Mouse (Mus musculus) urinary bladder, postnatal 25 days (tissue): Measurements from ENCODE around the gene Tspan32.

Experiments
- DNase-seq: peaks from one replicate; pipeline ENCODE4 v3.0.0; 2022; ENCODE audit warnings: low spot score

The Tspan32 gene

GRCm38 (mm10) chr7:143033581-143033980 is 28.7 kb downstream of the Tspan32 start:
- no peak for DNase-seq

- no peak for DNase-seq
Observed at GRCm38 (mm10) chr7:143034112-143034511, 29.3 kb downstream of the Tspan32 start.

GRCm38 (mm10) chr7:143034519-143035450 is 29.9 kb downstream of the Tspan32 start:
- DNase-seq = no peak

- DNase-seq = no peak
Observed at GRCm38 (mm10) chr7:143036787-143037186, 31.9 kb downstream of the Tspan32 start.

- no peak for DNase-seq
Observed at GRCm38 (mm10) chr7:143037306-143037705, 32.5 kb downstream of the Tspan32 start.

- DNase-seq = no peak
Observed at GRCm38 (mm10) chr7:143038174-143038931, 33.5 kb downstream of the Tspan32 start.

- no peak for DNase-seq
Observed at GRCm38 (mm10) chr7:143040561-143040960, 35.7 kb downstream of the Tspan32 start.

- DNase-seq = no peak
Observed at GRCm38 (mm10) chr7:143041138-143041822, 36.4 kb downstream of the Tspan32 start.

- no peak for DNase-seq
Observed at GRCm38 (mm10) chr7:143042089-143042488, 37.2 kb downstream of the Tspan32 start.

- DNase-seq = no peak
Observed at GRCm38 (mm10) chr7:143042897-143043300, 38.1 kb downstream of the Tspan32 start.

- DNase-seq = no peak
Observed at GRCm38 (mm10) chr7:143044049-143044825, 39.4 kb downstream of the Tspan32 start.

GRCm38 (mm10) chr7:143044826-143045206 is 40.0 kb downstream of the Tspan32 start:
- no peak for DNase-seq

GRCm38 (mm10) chr7:143046358-143046757 is 41.5 kb downstream of the Tspan32 start:
- DNase-seq = no peak

GRCm38 (mm10) chr7:143049331-143049730 is 44.5 kb downstream of the Tspan32 start:
- no peak for DNase-seq

- DNase-seq = no peak
Observed at GRCm38 (mm10) chr7:143049841-143050816, 45.3 kb downstream of the Tspan32 start.

GRCm38 (mm10) chr7:143051316-143051715 is 46.5 kb downstream of the Tspan32 start:
- DNase-seq = no peak

GRCm38 (mm10) chr7:143052626-143053007 is 47.8 kb downstream of the Tspan32 start, which contains the start of gene Cd81:
Cd81 (plus strand) TSS chr7:143052739.
- DNase-seq = peak; percentile 90

- DNase-seq = peak; percentile 64
Observed at GRCm38 (mm10) chr7:143053008-143053899, 48.4 kb downstream of the Tspan32 start.

GRCm38 (mm10) chr7:143053961-143054611 is 49.2 kb downstream of the Tspan32 start:
- DNase-seq = no peak
